ENCODE assay signal across 10 mouse cellular contexts in genomic region chr3:57572331-57572975, GRCm38 (mm10). TPM values are rescaled to one million over a fixed set of nuclear protein-coding genes. Genes with fewer than 3 reads are reported as not detected.
DNase-seq lines count a peak whose midpoint lies in the region; ATAC-seq and TF ChIP-seq lines count a peak whose summit lies in the region.
"Had no signal": no experiment of that assay in that cellular context is flagged by ENCODE, and none has a peak within 500 bp of the region (broad histone marks: within the 10 kb centered on the region; RNA-seq: fewer than 3 reads in every experiment).

No protein-coding gene starts in this region.

- TF ChIP-seq EP300 in heart, adult 2 months (IDR thresholded peaks at IDR 0.05; ENCODE audit: insufficient read depth, low read depth, low read length): no peak

- peaks cover 9% of the 10 kb centered on the region for H3K79me2 ChIP-seq in heart, adult 2 months (replicated peaks; ENCODE audit: control insufficient read depth, insufficient read depth, low read length)

- H3K27ac ChIP-seq in heart, adult 2 months: peak overlapping the region; percentile 21
- no peak overlapping the region for H3K27ac ChIP-seq in limb, embryonic 12.5 days
- no peak overlapping the region for H3K27ac ChIP-seq in limb, embryonic 10.5 days
- H3K27ac ChIP-seq in limb, embryonic 14.5 days (replicated peaks; ENCODE audit: low read depth, low read length): no peak overlapping the region

- peaks cover 42% of the 10 kb centered on the region for H3K36me3 ChIP-seq in heart, adult 2 months (ENCODE audit: control insufficient read depth, insufficient read depth, low read length)
- peaks cover 17% of the 10 kb centered on the region; the same call in 1 of the 2 replicates for H3K36me3 ChIP-seq in limb, embryonic 12.5 days
- H3K36me3 ChIP-seq in limb, embryonic 10.5 days: peaks cover 19% of the 10 kb centered on the region
- peaks cover 23% of the 10 kb centered on the region for H3K36me3 ChIP-seq in limb, embryonic 14.5 days (ENCODE audit: control insufficient read depth, insufficient read depth, low read length)

- no peaks in the 10 kb centered on the region for H3K27me3 ChIP-seq in heart, adult 2 months (ENCODE audit: control insufficient read depth, insufficient read depth, low read length)
- H3K27me3 ChIP-seq in limb, embryonic 12.5 days: no peaks in the 10 kb centered on the region
- no peaks in the 10 kb centered on the region for H3K27me3 ChIP-seq in limb, embryonic 10.5 days (ENCODE audit: low read depth, poor library complexity, severe bottlenecking)
- H3K27me3 ChIP-seq in limb, embryonic 14.5 days (ENCODE audit: control insufficient read depth, insufficient read depth, low read length): no peaks in the 10 kb centered on the region

- no peak overlapping the region for H3K9ac ChIP-seq in heart, adult 2 months (ENCODE audit: low read depth, low read length)
- no peak overlapping the region for H3K9ac ChIP-seq in limb, embryonic 12.5 days (replicated peaks)
- H3K9ac ChIP-seq in limb, embryonic 14.5 days (ENCODE audit: low read depth, low read length, severe bottlenecking): no peak overlapping the region

- peak overlapping the region; percentile 84 for H3K4me3 ChIP-seq in heart, adult 2 months
- H3K4me3 ChIP-seq in limb, embryonic 12.5 days (replicated peaks): no peak overlapping the region
- H3K4me3 ChIP-seq in limb, embryonic 10.5 days: no peak overlapping the region
- peak overlapping the region; percentile 68 for H3K4me3 ChIP-seq in limb, embryonic 14.5 days (replicated peaks; ENCODE audit: low read length)

- peaks cover 7% of the 10 kb centered on the region for H3K4me1 ChIP-seq in heart, adult 2 months (ENCODE audit: control insufficient read depth, insufficient read depth, low read length)
- H3K4me1 ChIP-seq in limb, embryonic 12.5 days (replicated peaks): peaks cover 28% of the 10 kb centered on the region
- peaks cover 28% of the 10 kb centered on the region for H3K4me1 ChIP-seq in limb, embryonic 10.5 days
- peaks cover 32% of the 10 kb centered on the region for H3K4me1 ChIP-seq in limb, embryonic 14.5 days (ENCODE audit: control insufficient read depth, insufficient read depth, low read length)

- H3K4me2 ChIP-seq in limb, embryonic 12.5 days: peak overlapping the region; percentile 92
- H3K4me2 ChIP-seq in limb, embryonic 14.5 days (replicated peaks; ENCODE audit: low read depth, low read length, severe bottlenecking): peak overlapping the region; percentile 82

- no peak for TF ChIP-seq CTCF in heart, adult 2 months (IDR thresholded peaks at IDR 0.05)
- no peak for TF ChIP-seq CTCF in brain, embryonic 14.5 days (IDR thresholded peaks at IDR 0.05; ENCODE audit: borderline replicate concordance, extremely low read depth, insufficient read depth, insufficient read length)

- 19% methylated on average over 6 of the region's 6 CpGs for WGBS in heart, adult 2 months
- WGBS in limb, embryonic 12.5 days: 79% methylated on average over 6 of the region's 6 CpGs
- 88% methylated on average over 6 of the region's 6 CpGs for WGBS in limb, embryonic 10.5 days
- WGBS in limb, embryonic 14.5 days: 63% methylated on average over 6 of the region's 6 CpGs

- ATAC-seq in limb, embryonic 12.5 days (ENCODE audit: insufficient number of reproducible peaks, insufficient read depth, low FRiP score, low TSS enrichment, low read depth): no peak
- ATAC-seq in limb, embryonic 14.5 days (ENCODE audit: low FRiP score, low read depth): no peak

- H3K9me3 ChIP-seq in limb, embryonic 12.5 days: no peaks in the 10 kb centered on the region
- H3K9me3 ChIP-seq in limb, embryonic 10.5 days (replicated peaks): no peaks in the 10 kb centered on the region
- no peaks in the 10 kb centered on the region for H3K9me3 ChIP-seq in limb, embryonic 14.5 days (ENCODE audit: control insufficient read depth, low read length)

- intact Hi-C loops in heart, adult 2 months (cut with DNase I): no loop called here

- TF ChIP-seq POLR2A in heart, adult 2 months (IDR thresholded peaks at IDR 0.05; ENCODE audit: insufficient read depth, low read depth, low read length): no peak
- TF ChIP-seq POLR2A in brain, embryonic 14.5 days (IDR thresholded peaks at IDR 0.05; ENCODE audit: borderline replicate concordance, extremely low read depth, insufficient read depth, insufficient read length, poor library complexity, severe bottlenecking): no peak
- TF ChIP-seq POLR2A in limb, embryonic 14.5 days (IDR thresholded peaks at IDR 0.05; ENCODE audit: borderline replicate concordance, extremely low read depth, insufficient read depth, insufficient read length): no peak

- no peak for DNase-seq in heart, adult 2 months
- no peak for DNase-seq in heart, adult 18-20 months
- DNase-seq in limb, embryonic 10.5 days (ENCODE audit: low spot score): no peak
- DNase-seq in brain, embryonic 14.5 days (ENCODE audit: low read depth): peak; percentile 60
- peak; percentile 27 for DNase-seq in limb, embryonic 14.5 days (ENCODE audit: low spot score)
- DNase-seq in thymus, postnatal 10 days (ENCODE audit: low spot score in 2 of 2): no peak
- no peak for DNase-seq in cerebellum, postnatal 25 days
- DNase-seq: adrenal gland, adult 8-10 months; gastrocnemius, postnatal 14 days had no signal

RNA-seq across cellular contexts. Expression of gene Wwtr1, which starts 3.3 kb away (rescaled TPM):
- total RNA-seq in heart, adult 2 months (2021): 10 to 100 TPM; 46.5 to 49.1 TPM
- 28.2 and 40.6 TPM in 2 replicates for polyA plus RNA-seq in heart, adult 2 months (2012; rRNA removed)
- total RNA-seq in heart, adult 18-20 months (2021): 10 to 100 TPM; 39.4 to 47.3 TPM
- polyA plus RNA-seq in limb, embryonic 12.5 days (2016; fragmentation: Nextera tagmentation; extraction: Ambion mirVana): 13.8 and 14.0 TPM in 2 replicates
- polyA plus RNA-seq in limb, embryonic 10.5 days (2016; fragmentation: Nextera tagmentation; extraction: Ambion mirVana): 8.3 and 10.7 TPM in 2 replicates
- 19.6 and 20.6 TPM in 2 replicates for polyA plus RNA-seq in brain, embryonic 14.5 days (2012; rRNA removed)
- polyA plus RNA-seq in limb, embryonic 14.5 days (2012; rRNA removed): 54.2 and 57.9 TPM in 2 replicates
- 34.5 and 34.6 TPM in 2 replicates for polyA plus RNA-seq in limb, embryonic 14.5 days (2014; fragmentation: Nextera tagmentation; extraction: Ambion mirVana)

Comparison
In these comparisons a context has a peak if more than half of its experiments do, and no peak if none do; other contexts are left out.
1. DNase-seq: peak in brain, embryonic 14.5 days (single experiment) and limb, embryonic 14.5 days (single experiment); none in heart, adult 2 months (0 of 2), heart, adult 18-20 months (0 of 2), limb, embryonic 10.5 days (single experiment), thymus, postnatal 10 days (0 of 2) and cerebellum, postnatal 25 days (0 of 2).
2. H3K4me3 ChIP-seq: peak in heart, adult 2 months (single experiment) and limb, embryonic 14.5 days (single experiment); none in limb, embryonic 12.5 days (single experiment) and limb, embryonic 10.5 days (single experiment).